Mouse (Mus musculus) lung, adult 2 months (tissue): ENCODE results near the gene Garnl3. TPM values are rescaled to one million over a fixed set of nuclear protein-coding genes. Genes with fewer than 3 reads are reported as not detected.

Experiments
- DNase-seq: peaks from one replicate; pipeline ENCODE4 v3.0.0; 2022
- H3K4me1 ChIP-seq: fragments of 200-500 bp; 2 replicates; pipeline ENCODE4 v1.6.1; 2011; ENCODE audit warnings: low read length; ENCODE audit not compliant: control insufficient read depth, insufficient read depth
- H3K4me3 ChIP-seq: fragments of 200-500 bp; replicated peaks from 2 replicates; pipeline ENCODE3; 2011; ENCODE audit warnings: low read depth, mild to moderate bottlenecking, control low read depth, low read length; ENCODE audit errors: extremely low read depth
- CTCF ChIP-seq: fragments of 200-500 bp; IDR thresholded peaks from 2 replicates; pipeline ENCODE4 v1.5.1; 2011; ENCODE audit warnings: mild to moderate bottlenecking, low read length, control low read depth; ENCODE audit not compliant: insufficient read depth
- POLR2A ChIP-seq: fragments of 200-500 bp; IDR thresholded peaks from 2 replicates; pipeline ENCODE4 v1.6.1; 2011; ENCODE audit warnings: low read depth, mild to moderate bottlenecking, control low read depth, low read length, borderline replicate concordance; ENCODE audit errors: extremely low read depth
- WGBS: fragments of 180-500 bp; shearing (Covaris S2); methylation state at CpG from one replicate; pipeline ENCODE4 v1.1.7; 2018; 5-methylcytosine and 5-hydroxymethylcytosine counted together
- polyA plus RNA-seq: library from polyadenylated mRNA; depleted of rRNA; stranded (reverse); fragments of >200 nt; gene quantifications from 2 replicates; pipeline ENCODE4 v1.2.3, GENCODE M21; 2012

The Garnl3 gene
- polyA plus RNA-seq, 1 experiment: 12.0 TPM

- no peak overlapping the region for H3K4me3 ChIP-seq
- 65% methylated on average over 10 of the region's 10 CpGs for WGBS
- H3K4me1 ChIP-seq: no peaks in the 10 kb centered on the region
- DNase-seq: no peak
- TF ChIP-seq CTCF (no peak), POLR2A (no peak)
These were observed 41.7 kb upstream of the Garnl3 start for GRCm38 (mm10) chr2:33173126-33173525.

GRCm38 (mm10) chr2:33170777-33171565, 39.5 kb upstream of the Garnl3 start:
- Histone ChIP-seq H3K4me1 (no peaks in the 10 kb centered on the region), H3K4me3 (no peak overlapping the region)
- TF ChIP-seq CTCF (no peak), POLR2A (no peak)
- no peak for DNase-seq
- 64% methylated on average over 10 of the region's 10 CpGs for WGBS

- WGBS: 86% methylated on average over 6 of the region's 6 CpGs
- TF ChIP-seq CTCF (no peak), POLR2A (no peak)
- peaks cover 4% of the 10 kb centered on the region; the same call in 1 of the 2 replicates for H3K4me1 ChIP-seq
- no peak overlapping the region for H3K4me3 ChIP-seq
- DNase-seq: no peak
These were observed 38.0 kb upstream of the Garnl3 start for GRCm38 (mm10) chr2:33169445-33169844.

GRCm38 (mm10) chr2:33167060-33167459, 35.6 kb upstream of the Garnl3 start:
- TF ChIP-seq CTCF (no peak), POLR2A (no peak)
- no peak for DNase-seq
- Histone ChIP-seq H3K4me1 (peaks cover 4% of the 10 kb centered on the region; the same call in 1 of the 2 replicates), H3K4me3 (no peak overlapping the region)
- WGBS: 57% methylated on average over 3 of the region's 3 CpGs

- 60% methylated on average over 7 of the region's 7 CpGs for WGBS
- no peak for DNase-seq
These were observed 34.4 kb upstream of the Garnl3 start for GRCm38 (mm10) chr2:33165710-33166374.

GRCm38 (mm10) chr2:33165229-33165628, 33.8 kb upstream of the Garnl3 start:
- DNase-seq: no peak
- Histone ChIP-seq H3K4me1 (peaks cover 6% of the 10 kb centered on the region), H3K4me3 (no peak overlapping the region)
- 52% methylated on average over 4 of the region's 4 CpGs for WGBS
- TF ChIP-seq POLR2A (no peak), CTCF (no peak)

More at GRCm38 (mm10) chr2:33165710-33166374, 34.4 kb upstream of the Garnl3 start:
- Histone ChIP-seq H3K4me1 (peaks cover 4% of the 10 kb centered on the region; the same call in 1 of the 2 replicates), H3K4me3 (no peak overlapping the region)
- TF ChIP-seq CTCF: no peak
- no peak for TF ChIP-seq POLR2A

- no peak for TF ChIP-seq CTCF
- TF ChIP-seq POLR2A: no peak
- Histone ChIP-seq H3K4me3 (no peak overlapping the region), H3K4me1 (peaks cover 6% of the 10 kb centered on the region)
- no peak for DNase-seq
- WGBS: 48% methylated on average over 3 of the region's 3 CpGs
These were observed 33.2 kb upstream of the Garnl3 start for GRCm38 (mm10) chr2:33164646-33165045.

- TF ChIP-seq CTCF (no peak), POLR2A (no peak)
- 42% methylated on average over 2 of the region's 2 CpGs for WGBS
- no peak for DNase-seq
- Histone ChIP-seq H3K4me3 (no peak overlapping the region), H3K4me1 (peaks cover 9% of the 10 kb centered on the region)
These were observed 30.7 kb upstream of the Garnl3 start for GRCm38 (mm10) chr2:33162126-33162525.

GRCm38 (mm10) chr2:33160326-33160973, 29.0 kb upstream of the Garnl3 start:
- WGBS: 56% methylated on average over 12 of the region's 12 CpGs
- Histone ChIP-seq H3K4me3 (no peak overlapping the region), H3K4me1 (peaks cover 8% of the 10 kb centered on the region)
- TF ChIP-seq CTCF: no peak
- no peak for TF ChIP-seq POLR2A
- DNase-seq: no peak

GRCm38 (mm10) chr2:33159593-33159992, 28.1 kb upstream of the Garnl3 start:
- peaks cover 6% of the 10 kb centered on the region for H3K4me1 ChIP-seq
- no peak for DNase-seq
- WGBS: 73% methylated on average over 7 of the region's 7 CpGs
- no peak overlapping the region for H3K4me3 ChIP-seq
- TF ChIP-seq POLR2A (no peak), CTCF (no peak)
